Comparison of ENCODE assay signal across 24 mouse cellular contexts in the genomic region with DNA sequence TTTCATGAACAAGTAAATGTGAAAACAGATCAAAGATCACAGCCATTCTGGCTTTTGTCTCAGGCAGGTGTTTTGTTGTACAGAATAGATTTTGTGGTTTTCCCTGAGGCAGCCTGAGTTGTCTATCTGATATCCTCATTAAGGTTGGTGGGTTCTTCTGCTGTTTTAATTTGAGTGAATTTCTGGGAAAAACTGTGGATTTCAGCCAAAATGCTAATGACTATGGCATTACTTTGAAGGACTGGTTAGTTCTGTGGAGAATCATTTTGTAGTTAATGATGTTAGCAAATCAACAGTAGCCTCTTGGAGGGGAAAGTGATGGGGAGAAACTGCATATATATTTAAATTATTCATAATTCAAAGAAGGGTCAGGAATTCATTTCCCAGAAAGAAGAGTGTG. TPM values are rescaled to one million over a fixed set of nuclear protein-coding genes. Genes with fewer than 3 reads are reported as not detected.
DNase-seq lines count a peak whose midpoint lies in the region; ATAC-seq and TF ChIP-seq lines count a peak whose summit lies in the region.
"Had no signal": no experiment of that assay in that cellular context is flagged by ENCODE, and none has a peak within 500 bp of the region (broad histone marks: within the 10 kb centered on the region; RNA-seq: fewer than 3 reads in every experiment).

No protein-coding gene starts in this region.

- no peaks in the 10 kb centered on the region for H3K9me3 ChIP-seq in midbrain, embryonic 14.5 days (ENCODE audit: control insufficient read depth, low read length)
- no peaks in the 10 kb centered on the region for H3K9me3 ChIP-seq in midbrain, embryonic 13.5 days
- H3K9me3 ChIP-seq: embryonic facial prominence, embryonic 13.5 days; embryonic facial prominence, embryonic 15.5 days; forebrain, embryonic 10.5 days; forebrain, embryonic 12.5 days; forebrain, embryonic 15.5 days had no signal

- TF ChIP-seq CTCF in brain, embryonic 14.5 days (IDR thresholded peaks at IDR 0.05; ENCODE audit: borderline replicate concordance, extremely low read depth, insufficient read depth, insufficient read length): no peak

- no peaks in the 10 kb centered on the region for H3K27me3 ChIP-seq in midbrain, embryonic 14.5 days (ENCODE audit: control insufficient read depth, insufficient read depth, low read length)
- no peaks in the 10 kb centered on the region for H3K27me3 ChIP-seq in midbrain, embryonic 13.5 days
- H3K27me3 ChIP-seq: embryonic facial prominence, embryonic 13.5 days; embryonic facial prominence, embryonic 15.5 days; forebrain, embryonic 12.5 days; forebrain, embryonic 15.5 days; Patski had no signal

- DNase-seq in midbrain, embryonic 14.5 days: peak; percentile 29
- peak; percentile 62 for DNase-seq in Muller cell, postnatal 12 days (ENCODE audit: inconsistent ontology term)
- peak; percentile 65 for DNase-seq in brain, embryonic 14.5 days (ENCODE audit: low read depth)
- DNase-seq in left cerebral cortex, postnatal 14 days (ENCODE audit: low spot score in 2 of 2): no peak
- DNase-seq: adrenal gland, adult 8-10 months; adrenal gland, postnatal 14 days; adrenal gland, postnatal 36 days; cerebellum, adult 11 months; cerebellum, adult 18-20 months; cerebellum, adult 8-10 months; cerebellum, adult 9-11 months; cerebellum, postnatal 14 days; cerebellum, postnatal 36 days; embryo, embryonic 11 days had no signal

- no peak overlapping the region for H3K27ac ChIP-seq in midbrain, embryonic 14.5 days (replicated peaks; ENCODE audit: low read depth, low read length)
- no peak overlapping the region for H3K27ac ChIP-seq in midbrain, embryonic 13.5 days
- H3K27ac ChIP-seq: embryonic facial prominence, embryonic 13.5 days; embryonic facial prominence, embryonic 15.5 days; forebrain, embryonic 10.5 days; forebrain, embryonic 12.5 days; forebrain, embryonic 15.5 days had no signal

- no peaks in the 10 kb centered on the region for H3K36me3 ChIP-seq in midbrain, embryonic 14.5 days (ENCODE audit: control insufficient read depth, insufficient read depth, low read length)
- no peaks in the 10 kb centered on the region for H3K36me3 ChIP-seq in midbrain, embryonic 13.5 days
- H3K36me3 ChIP-seq: embryonic facial prominence, embryonic 13.5 days; embryonic facial prominence, embryonic 15.5 days; forebrain, embryonic 10.5 days; forebrain, embryonic 12.5 days; forebrain, embryonic 15.5 days had no signal

- no peak overlapping the region for H3K4me3 ChIP-seq in midbrain, embryonic 14.5 days (replicated peaks; ENCODE audit: low read depth, low read length)
- H3K4me3 ChIP-seq in midbrain, embryonic 13.5 days (replicated peaks): no peak overlapping the region
- H3K4me3 ChIP-seq: embryonic facial prominence, embryonic 13.5 days; embryonic facial prominence, embryonic 15.5 days; erythroblast, embryonic 14.5 days; forebrain, embryonic 10.5 days; forebrain, embryonic 12.5 days; forebrain, embryonic 15.5 days had no signal

- ATAC-seq in midbrain, embryonic 14.5 days (ENCODE audit: low FRiP score, low TSS enrichment): no peak
- ATAC-seq in midbrain, embryonic 13.5 days: no peak
- ATAC-seq: activated CD4-positive, CD25-positive, alpha-beta regulatory T cell, adult 4 months; forebrain, embryonic 15.5 days; Patski had no signal

- no peaks in the 10 kb centered on the region; the same call in 1 of the 2 replicates for H3K4me1 ChIP-seq in midbrain, embryonic 14.5 days (ENCODE audit: control insufficient read depth, insufficient read depth, low read length)
- no peaks in the 10 kb centered on the region for H3K4me1 ChIP-seq in midbrain, embryonic 13.5 days (replicated peaks)
- H3K4me1 ChIP-seq: embryonic facial prominence, embryonic 13.5 days; embryonic facial prominence, embryonic 15.5 days; forebrain, embryonic 10.5 days; forebrain, embryonic 12.5 days had no signal

- no peak overlapping the region for H3K9ac ChIP-seq in midbrain, embryonic 14.5 days (replicated peaks; ENCODE audit: low read length)
- no peak overlapping the region for H3K9ac ChIP-seq in midbrain, embryonic 13.5 days (replicated peaks)
- H3K9ac ChIP-seq: embryonic facial prominence, embryonic 13.5 days; embryonic facial prominence, embryonic 15.5 days; forebrain, embryonic 12.5 days; forebrain, embryonic 15.5 days had no signal

- no peak for TF ChIP-seq POLR2A in brain, embryonic 14.5 days (IDR thresholded peaks at IDR 0.05; ENCODE audit: borderline replicate concordance, extremely low read depth, insufficient read depth, insufficient read length, poor library complexity, severe bottlenecking)

- no peak overlapping the region for H3K4me2 ChIP-seq in midbrain, embryonic 14.5 days (ENCODE audit: low read length)
- H3K4me2 ChIP-seq in midbrain, embryonic 13.5 days (replicated peaks): no peak overlapping the region
- H3K4me2 ChIP-seq: embryonic facial prominence, embryonic 13.5 days; embryonic facial prominence, embryonic 15.5 days; forebrain, embryonic 12.5 days; forebrain, embryonic 15.5 days had no signal

- intact Hi-C loops in left cerebral cortex, postnatal 14 days (cut with DNase I): no loop called here

RNA-seq across cellular contexts. Expression of gene Fggy, which starts 16.4 kb away (rescaled TPM):
- 8.5 and 8.8 TPM in 2 replicates for polyA plus RNA-seq in midbrain, embryonic 14.5 days (2014; fragmentation: Nextera tagmentation; extraction: Ambion mirVana)
- 7.5 and 9.2 TPM in 2 replicates for polyA plus RNA-seq in midbrain, embryonic 13.5 days (2015; fragmentation: Nextera tagmentation; extraction: Ambion mirVana)
- polyA plus RNA-seq in brain, embryonic 14.5 days (2012; rRNA removed): 5.0 and 5.2 TPM in 2 replicates
- total RNA-seq in left cerebral cortex, postnatal 14 days (2021): 10 to 100 TPM; 15.9 to 17.2 TPM
- total RNA-seq: MEL had no signal
- polyA plus RNA-seq: erythroblast, embryonic 14.5 days had no signal

Comparison
In these comparisons a context has a peak if more than half of its experiments do, and no peak if none do; other contexts are left out.
1. DNase-seq: peak in midbrain, embryonic 14.5 days (single experiment), Muller cell, postnatal 12 days (single experiment) and brain, embryonic 14.5 days (single experiment); none in left cerebral cortex, postnatal 14 days (0 of 2).